Mouse (Mus musculus): ENCODE measurements at regions not wholly inside any gene's neighbourhood (a gene's known extent, or its start where the extent isn't known, plus 50 kb on each side); places are given as distances from the start of the nearest gene placed in this dataset.
"Not testable (repeated sequence)": the region's sequence is repeated elsewhere in the genome, so short reads cannot be mapped to it uniquely, and the experiment has no call there.

GRCm38 (mm10) chrX:133119026-133119425, 569.8 kb downstream of the Pcdh19 start:
- Histone ChIP-seq H3K9me3 (ENCODE audit: low read depth, low read length) (no peaks in the 10 kb centered on the region), H3K9ac (no peak overlapping the region), H3K27ac (ENCODE audit: low read depth) (no peak overlapping the region), H3K4me1 (ENCODE audit: insufficient read depth) (no peaks in the 10 kb centered on the region), H3K4me2 (no peak overlapping the region), H3K36me3 (ENCODE audit: insufficient read depth) (no peaks in the 10 kb centered on the region), H3K27me3 (ENCODE audit: insufficient read depth, low read length) (no peaks in the 10 kb centered on the region), H3K4me3 (ENCODE audit: low read depth, low read length) (no peak overlapping the region)
- no peak for TF ChIP-seq CTCF (IDR thresholded peaks at IDR 0.05; ENCODE audit: low read depth)
- 64% methylated on average over 2 of the region's 2 CpGs for WGBS
- no peak for ATAC-seq (ENCODE audit: insufficient read depth)
- DNase-seq, result no peak

GRCm38 (mm10) chrX:133110173-133110572, 578.6 kb downstream of the Pcdh19 start:
- Histone ChIP-seq H3K4me3 (ENCODE audit: low read depth, low read length) (no peak overlapping the region), H3K4me2 (no peak overlapping the region), H3K27ac (ENCODE audit: low read depth) (no peak overlapping the region), H3K36me3 (ENCODE audit: insufficient read depth) (no peaks in the 10 kb centered on the region), H3K27me3 (ENCODE audit: insufficient read depth, low read length) (no peaks in the 10 kb centered on the region), H3K9ac (no peak overlapping the region), H3K4me1 (ENCODE audit: insufficient read depth) (no peaks in the 10 kb centered on the region), H3K9me3 (ENCODE audit: low read depth, low read length) (no peaks in the 10 kb centered on the region)
- no peak for TF ChIP-seq CTCF (IDR thresholded peaks at IDR 0.05; ENCODE audit: low read depth)
- DNase-seq, result no peak
- no peak for ATAC-seq (ENCODE audit: insufficient read depth)
- WGBS, result 91% methylated on average over 1 of the region's 1 CpGs

- Histone ChIP-seq H3K4me2 (no peak overlapping the region), H3K9ac (no peak overlapping the region), H3K4me3 (ENCODE audit: low read depth, low read length) (no peak overlapping the region), H3K4me1 (ENCODE audit: insufficient read depth) (no peaks in the 10 kb centered on the region), H3K9me3 (ENCODE audit: low read depth, low read length) (no peaks in the 10 kb centered on the region), H3K27ac (ENCODE audit: low read depth) (no peak overlapping the region), H3K36me3 (ENCODE audit: insufficient read depth) (no peaks in the 10 kb centered on the region), H3K27me3 (ENCODE audit: insufficient read depth, low read length) (no peaks in the 10 kb centered on the region)
- no peak for ATAC-seq (ENCODE audit: insufficient read depth)
- 0 out of 2 replicates have a peak, but pooled peaks have one; percentile 8 for TF ChIP-seq CTCF (IDR thresholded peaks at IDR 0.05; ENCODE audit: low read depth)
- 72% methylated on average over 3 of the region's 3 CpGs for WGBS
- no peak for DNase-seq
These were observed 595.8 kb downstream of the Pcdh19 start for GRCm38 (mm10) chrX:133092983-133093382.

- not testable (repeated sequence) for H3K36me3 ChIP-seq (ENCODE audit: insufficient read depth); H3K4me1 ChIP-seq (ENCODE audit: insufficient read depth); DNase-seq; H3K27me3 ChIP-seq (ENCODE audit: insufficient read depth, low read length); ATAC-seq (ENCODE audit: insufficient read depth); H3K9ac ChIP-seq; H3K4me2 ChIP-seq; H3K27ac ChIP-seq (ENCODE audit: low read depth); H3K4me3 ChIP-seq (ENCODE audit: low read depth, low read length); H3K9me3 ChIP-seq (ENCODE audit: low read depth, low read length)
- whole genome bisulfite sequencing, result 55% methylated on average over 3 of the region's 3 CpGs
These were observed 624.7 kb downstream of the Pcdh19 start for GRCm38 (mm10) chrX:133064116-133064515.

All from lung, embryonic 14.5 days (tissue).